Mouse (Mus musculus): ENCODE measurements around the gene Ankrd13d.

DNA sequence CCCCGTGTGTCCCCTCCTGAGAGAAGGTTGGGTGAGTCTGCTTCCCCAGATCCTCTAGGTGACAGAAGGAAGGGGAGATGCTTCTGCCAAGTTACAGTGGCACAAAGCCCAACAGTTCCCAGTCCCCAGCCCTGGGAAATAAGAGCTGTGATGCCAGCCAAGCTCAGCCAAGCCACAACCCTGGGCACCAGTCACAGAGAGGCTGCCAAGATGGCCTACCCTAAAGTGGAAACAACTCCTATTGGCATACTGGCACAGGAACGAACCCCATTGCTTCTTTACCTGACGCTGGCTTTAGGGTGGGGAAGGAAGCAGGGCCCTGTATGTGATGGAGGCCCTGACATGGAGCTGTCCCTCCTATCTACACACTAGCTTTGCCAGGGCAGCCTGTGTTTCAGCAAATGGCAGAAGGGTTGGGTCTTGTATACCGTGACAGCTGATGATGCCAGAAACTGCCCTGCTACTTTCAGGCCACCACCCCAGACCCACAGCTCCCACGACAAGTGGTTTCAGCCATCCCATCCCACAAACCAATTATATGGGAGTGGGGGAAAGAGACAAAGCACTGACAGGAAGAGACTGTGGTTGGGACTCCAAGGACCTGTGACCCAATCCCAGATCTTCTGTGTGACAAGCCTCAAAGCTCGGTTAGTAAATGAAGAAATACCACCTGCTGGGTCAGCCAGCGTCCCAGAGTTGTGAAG lies 20.2 kb upstream of the Ankrd13d start:
- TF ChIP-seq CTCF (IDR thresholded peaks at IDR 0.05; ENCODE audit: insufficient read depth, low read length) (no peak), POLR2A (IDR thresholded peaks at IDR 0.05; ENCODE audit: borderline replicate concordance, extremely low read depth, low read depth, low read length) (no peak)
